ENCODE assay signal across 24 mouse cellular contexts in genomic region chr3:122009818-122010217, GRCm38 (mm10).
"Had no signal": no experiment of that assay in that cellular context is flagged by ENCODE, and none has a peak within 500 bp of the region (broad histone marks: within the 10 kb centered on the region; RNA-seq: fewer than 3 reads in every experiment).

No protein-coding gene starts in this region.

- H3K4me1 ChIP-seq: hindbrain, embryonic 13.5 days; hindbrain, embryonic 15.5 days; limb, embryonic 13.5 days; limb, embryonic 15.5 days; liver, embryonic 12.5 days had no signal

- H3K36me3 ChIP-seq: hindbrain, embryonic 13.5 days; hindbrain, embryonic 15.5 days had no signal

- ATAC-seq: hindbrain, postnatal 0 days; intestine, postnatal 0 days; liver, embryonic 12.5 days had no signal

- H3K4me3 ChIP-seq: heart, adult 2 months; heart, embryonic 13.5 days; heart, embryonic 15.5 days; hindbrain, embryonic 13.5 days; hindbrain, embryonic 15.5 days; layer of hippocampus, adult 2 months; left cerebral cortex, adult 2 months; limb, embryonic 13.5 days; limb, embryonic 15.5 days; liver, embryonic 12.5 days had no signal

- H3K4me2 ChIP-seq: heart, embryonic 11.5 days; heart, embryonic 13.5 days; heart, embryonic 15.5 days; hindbrain, embryonic 13.5 days; hindbrain, embryonic 15.5 days; limb, embryonic 13.5 days; limb, embryonic 15.5 days; liver, embryonic 12.5 days had no signal

- DNase-seq: gastrocnemius, postnatal 14 days; gastrocnemius, postnatal 36 days; heart, adult 11 months; heart, adult 2 months; heart, postnatal 14 days; heart, postnatal 36 days; kidney, adult 18-20 months; kidney, adult 8-10 months; kidney, postnatal 10 days; kidney, postnatal 25 days; kidney, postnatal 4 days had no signal

- H3K27ac ChIP-seq: heart, adult 2 months; heart, embryonic 13.5 days; heart, embryonic 15.5 days; hindbrain, embryonic 13.5 days; hindbrain, embryonic 15.5 days; hindbrain, postnatal 0 days; layer of hippocampus, adult 2 months; left cerebral cortex, adult 2 months; limb, embryonic 13.5 days; limb, embryonic 15.5 days; liver, embryonic 12.5 days; liver, embryonic 14.5 days had no signal

- H3K27me3 ChIP-seq: heart, embryonic 13.5 days; heart, embryonic 15.5 days; hindbrain, embryonic 13.5 days; hindbrain, embryonic 15.5 days; limb, embryonic 13.5 days; limb, embryonic 15.5 days; liver, embryonic 12.5 days had no signal

- H3K9ac ChIP-seq: heart, embryonic 13.5 days; heart, embryonic 15.5 days; hindbrain, embryonic 13.5 days; hindbrain, embryonic 15.5 days; limb, embryonic 13.5 days; limb, embryonic 15.5 days; liver, embryonic 12.5 days; liver, embryonic 14.5 days had no signal

- H3K9me3 ChIP-seq: heart, embryonic 13.5 days; heart, embryonic 15.5 days; hindbrain, embryonic 13.5 days; hindbrain, embryonic 15.5 days; limb, embryonic 13.5 days; limb, embryonic 15.5 days; liver, embryonic 12.5 days had no signal
